Mouse (Mus musculus) kidney, adult 11 months (tissue): ENCODE measurements at regions not wholly inside any gene's neighbourhood (a gene's known extent, or its start where the extent isn't known, plus 50 kb on each side); places are given as distances from the start of the nearest gene placed in this dataset.

Experiments used
- DNase-seq: peaks from one replicate; pipeline ENCODE4 v3.0.0; 2022

GRCm38 (mm10) chr11:113188263-113188920, 406.4 kb downstream of the Sox9 start:
- DNase-seq = no peak

GRCm38 (mm10) chr11:113190006-113190405, 408.0 kb downstream of the Sox9 start:
- DNase-seq = no peak

DNA sequence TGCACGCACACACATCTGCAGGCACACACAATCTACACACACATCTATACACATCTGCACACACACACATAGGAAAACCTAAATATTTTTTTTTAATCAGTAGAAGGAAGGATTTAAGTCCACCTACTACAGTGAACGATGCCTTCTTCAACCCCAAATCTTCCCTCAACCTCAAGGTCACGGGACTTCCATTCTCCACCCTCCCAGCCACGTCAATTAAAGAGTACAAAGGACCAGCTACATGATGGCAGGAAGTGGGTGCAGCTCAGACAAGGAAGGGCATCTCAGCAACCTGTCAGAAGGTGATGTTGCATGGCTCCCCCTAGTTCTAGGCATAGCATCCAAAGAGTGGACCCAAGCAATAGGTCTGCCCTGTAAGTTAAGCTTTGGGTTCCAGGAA, 408.5 kb downstream of the Sox9 start:
- DNase-seq = no peak

DNA sequence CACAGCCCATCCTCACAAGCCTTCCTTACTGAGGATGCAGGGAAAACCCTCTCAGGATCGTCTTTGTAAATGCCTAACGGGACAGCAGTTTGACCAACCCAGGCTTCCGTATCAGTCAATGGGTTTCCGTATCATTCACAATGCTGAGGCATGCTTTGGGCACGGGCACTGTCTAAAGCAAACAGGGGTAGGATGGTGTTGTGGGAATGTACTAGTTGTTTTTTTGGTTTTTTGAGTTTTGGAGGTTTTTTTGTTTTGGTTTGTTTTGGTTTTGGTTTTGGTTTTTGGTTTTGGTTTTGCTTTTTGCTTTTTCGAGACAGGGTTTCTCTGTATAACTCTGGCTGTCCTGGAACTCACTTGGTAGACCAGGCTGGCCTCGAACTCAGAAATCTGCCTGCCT, 409.0 kb downstream of the Sox9 start:
- no peak for DNase-seq

DNA sequence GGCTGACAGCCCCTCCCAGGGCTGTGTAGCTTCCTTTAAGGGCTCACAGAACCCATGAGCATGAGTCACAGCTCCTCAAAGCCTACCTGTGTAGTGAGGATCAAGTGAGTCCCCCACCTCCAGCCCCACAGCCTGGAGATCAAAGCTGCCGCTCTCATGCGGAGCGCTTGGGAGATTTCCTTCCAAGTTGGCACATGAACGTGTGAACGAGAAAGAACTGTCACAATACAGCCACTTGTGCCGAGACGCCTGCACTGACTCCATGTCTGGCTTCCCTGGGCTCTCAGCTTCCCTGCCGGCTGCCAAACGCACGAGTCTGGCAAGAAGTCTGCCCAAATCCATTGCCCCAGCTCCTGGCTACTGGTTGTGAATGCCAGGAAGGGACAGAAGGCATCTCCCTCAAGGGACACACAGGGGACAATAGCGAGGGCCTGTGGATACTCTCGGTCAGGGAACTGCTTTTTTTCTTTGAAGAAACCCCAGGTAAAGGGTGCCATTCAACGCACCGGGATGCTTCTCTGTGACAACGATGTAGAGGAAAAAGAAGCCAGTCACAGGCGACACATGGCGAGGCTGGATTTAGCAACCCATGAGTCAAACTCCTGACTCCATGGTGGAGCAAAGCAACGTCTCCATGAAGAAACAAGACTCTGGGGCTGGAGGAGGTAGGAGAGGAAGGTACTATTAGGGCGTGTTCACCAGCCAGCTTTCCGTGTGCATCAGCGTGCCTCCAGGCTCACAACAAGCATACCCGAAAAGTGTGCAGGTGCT, 410.2 kb downstream of the Sox9 start:
- no peak for DNase-seq

DNA sequence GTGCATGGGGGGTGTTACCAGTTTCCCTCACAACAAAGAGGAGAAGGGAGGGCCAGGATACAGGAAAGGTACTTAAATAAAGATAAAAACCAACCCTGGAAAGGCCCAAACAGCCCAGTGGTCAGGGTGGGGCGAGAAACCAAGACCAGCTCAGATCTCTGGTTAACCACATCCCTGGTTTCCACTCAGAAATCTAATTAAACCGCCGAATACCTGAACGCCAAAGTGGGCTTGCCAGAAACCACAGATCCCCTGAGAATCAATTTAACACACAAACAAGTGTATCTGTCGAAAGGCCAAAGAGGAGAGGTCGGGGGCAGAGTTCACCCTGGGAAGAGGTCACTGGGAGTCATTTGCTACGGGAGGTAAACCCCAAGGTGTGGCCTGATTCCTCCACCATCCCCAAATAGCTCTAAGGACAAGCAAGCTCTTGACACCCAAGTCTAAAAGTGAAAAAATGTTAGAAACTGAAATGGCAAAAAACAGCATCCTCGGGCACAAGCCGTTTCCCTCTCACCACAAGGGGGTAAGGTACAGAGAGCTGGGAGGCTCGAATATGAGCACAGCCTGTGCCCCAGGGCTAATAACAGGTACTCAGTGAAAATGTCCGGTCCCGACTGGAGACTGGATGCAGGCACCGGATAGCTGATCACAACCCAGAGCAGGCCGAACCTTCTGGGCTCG, 412.3 kb downstream of the Sox9 start:
- no peak for DNase-seq
